10 mouse cellular contexts compared by ENCODE assay signal in genomic region chr17:28931436-28932211, GRCm38 (mm10). TPM values are rescaled to one million over a fixed set of nuclear protein-coding genes. Genes with fewer than 3 reads are reported as not detected.
DNase-seq lines count a peak whose midpoint lies in the region; ATAC-seq and TF ChIP-seq lines count a peak whose summit lies in the region.
"Had no signal": no experiment of that assay in that cellular context is flagged by ENCODE, and none has a peak within 500 bp of the region (broad histone marks: within the 10 kb centered on the region; RNA-seq: fewer than 3 reads in every experiment).

No protein-coding gene starts in this region.

- TF ChIP-seq CTCF in kidney, adult 2 months (conservative IDR thresholded peaks at IDR 0.05; ENCODE audit: insufficient read depth, insufficient read length, low read depth, low read length): no peak
- no peak for TF ChIP-seq CTCF in E14TG2a.4 (conservative IDR thresholded peaks at IDR 0.05; ENCODE audit: low read length)

- TF ChIP-seq POLR2A in kidney, adult 2 months (IDR thresholded peaks at IDR 0.05; ENCODE audit: low read depth, low read length): no peak

- no peak overlapping the region for H3K4me2 ChIP-seq in limb, embryonic 12.5 days

- DNase-seq in kidney, adult 2 months: peak; percentile 42
- no peak for DNase-seq in kidney, adult 8-10 months
- peak; percentile 52 for DNase-seq in R1 (ENCODE audit: low read depth, low spot score)
- DNase-seq in cerebellum, adult 18-20 months: no peak
- DNase-seq in spleen, postnatal 36 days (ENCODE audit: low spot score in 2 of 2): no peak
- DNase-seq: cerebellum, adult 11 months; right cerebral cortex, postnatal 25 days had no signal

- H3K36me3 ChIP-seq in kidney, adult 2 months (ENCODE audit: control insufficient read depth, insufficient read depth, low read length): no peaks in the 10 kb centered on the region
- no peaks in the 10 kb centered on the region for H3K36me3 ChIP-seq in E14TG2a.4 (ENCODE audit: insufficient read depth, low read length)
- H3K36me3 ChIP-seq in limb, embryonic 12.5 days: no peaks in the 10 kb centered on the region

- H3K27me3 ChIP-seq in kidney, adult 2 months (replicated peaks; ENCODE audit: control insufficient read depth, insufficient read depth, low read length): no peaks in the 10 kb centered on the region
- H3K27me3 ChIP-seq in E14TG2a.4 (ENCODE audit: insufficient read depth, low read length): no peaks in the 10 kb centered on the region
- no peaks in the 10 kb centered on the region for H3K27me3 ChIP-seq in limb, embryonic 12.5 days

- 0 out of 2 replicates have a peak overlapping the region, but pooled peaks have one; percentile 0 for H3K27ac ChIP-seq in kidney, adult 2 months (ENCODE audit: insufficient read depth, low read depth, low read length)
- H3K27ac ChIP-seq in limb, embryonic 12.5 days: peak overlapping the region; percentile 45; the same call in 1 of the 2 replicates

- no peak for ATAC-seq in limb, embryonic 12.5 days (ENCODE audit: insufficient number of reproducible peaks, insufficient read depth, low FRiP score, low TSS enrichment, low read depth)

- H3K9me3 ChIP-seq in E14TG2a.4 (ENCODE audit: low read length): peaks cover 23% of the 10 kb centered on the region
- no peaks in the 10 kb centered on the region for H3K9me3 ChIP-seq in limb, embryonic 12.5 days

- peaks cover 6% of the 10 kb centered on the region; the same call in 1 of the 2 replicates for H3K4me1 ChIP-seq in kidney, adult 2 months (ENCODE audit: control insufficient read depth, insufficient read depth, low read length)
- peaks cover 55% of the 10 kb centered on the region for H3K4me1 ChIP-seq in E14TG2a.4 (replicated peaks; ENCODE audit: low read depth, low read length)
- peaks cover 10% of the 10 kb centered on the region for H3K4me1 ChIP-seq in limb, embryonic 12.5 days (replicated peaks)

- no peak overlapping the region for H3K4me3 ChIP-seq in kidney, adult 2 months (ENCODE audit: insufficient read depth, low read depth, low read length)
- peak overlapping the region; percentile 43; the same call in 1 of the 2 replicates for H3K4me3 ChIP-seq in E14TG2a.4 (replicated peaks; ENCODE audit: low read length)
- H3K4me3 ChIP-seq in limb, embryonic 12.5 days (replicated peaks): no peak overlapping the region

- no peak overlapping the region for H3K9ac ChIP-seq in limb, embryonic 12.5 days (replicated peaks)

- 76% methylated on average over 18 of the region's 18 CpGs for WGBS in kidney, adult 2 months
- 91% methylated on average over 18 of the region's 18 CpGs for WGBS in limb, embryonic 12.5 days

RNA-seq across cellular contexts. Expression of gene Pxt1, which starts 12.0 kb away (rescaled TPM):
- 0.12 and 0.13 TPM in 2 replicates for polyA plus RNA-seq in kidney, adult 2 months (2012; rRNA removed)
- polyA plus RNA-seq in limb, embryonic 12.5 days (2016; fragmentation: Nextera tagmentation; extraction: Ambion mirVana): 0.28 TPM in 1 of 2 replicates, not detected in the other
- polyA plus RNA-seq: forebrain, embryonic 14.5 days had no signal

RNA-seq across cellular contexts. Expression of gene 4930539E08Rik, which starts 16.5 kb away (rescaled TPM):
- polyA plus RNA-seq in kidney, adult 2 months (2012; rRNA removed): 0.34 and 0.57 TPM in 2 replicates
- polyA plus RNA-seq in limb, embryonic 12.5 days (2016; fragmentation: Nextera tagmentation; extraction: Ambion mirVana): 0.16 and 0.23 TPM in 2 replicates

RNA-seq across cellular contexts. Expression of gene Kctd20, which starts 20.1 kb away (rescaled TPM):
- 30.8 and 32.0 TPM in 2 replicates for polyA plus RNA-seq in kidney, adult 2 months (2012; rRNA removed)
- polyA plus RNA-seq in limb, embryonic 12.5 days (2016; fragmentation: Nextera tagmentation; extraction: Ambion mirVana): 123 and 125 TPM in 2 replicates

Comparison
In these comparisons a context has a peak if more than half of its experiments do, and no peak if none do; other contexts are left out.
1. DNase-seq: peak in kidney, adult 2 months (single experiment) and R1 (single experiment); none in kidney, adult 8-10 months (0 of 2), cerebellum, adult 18-20 months (0 of 2) and spleen, postnatal 36 days (0 of 2).